Comparison of ENCODE assay signal across 10 mouse cellular contexts in the genomic region with DNA sequence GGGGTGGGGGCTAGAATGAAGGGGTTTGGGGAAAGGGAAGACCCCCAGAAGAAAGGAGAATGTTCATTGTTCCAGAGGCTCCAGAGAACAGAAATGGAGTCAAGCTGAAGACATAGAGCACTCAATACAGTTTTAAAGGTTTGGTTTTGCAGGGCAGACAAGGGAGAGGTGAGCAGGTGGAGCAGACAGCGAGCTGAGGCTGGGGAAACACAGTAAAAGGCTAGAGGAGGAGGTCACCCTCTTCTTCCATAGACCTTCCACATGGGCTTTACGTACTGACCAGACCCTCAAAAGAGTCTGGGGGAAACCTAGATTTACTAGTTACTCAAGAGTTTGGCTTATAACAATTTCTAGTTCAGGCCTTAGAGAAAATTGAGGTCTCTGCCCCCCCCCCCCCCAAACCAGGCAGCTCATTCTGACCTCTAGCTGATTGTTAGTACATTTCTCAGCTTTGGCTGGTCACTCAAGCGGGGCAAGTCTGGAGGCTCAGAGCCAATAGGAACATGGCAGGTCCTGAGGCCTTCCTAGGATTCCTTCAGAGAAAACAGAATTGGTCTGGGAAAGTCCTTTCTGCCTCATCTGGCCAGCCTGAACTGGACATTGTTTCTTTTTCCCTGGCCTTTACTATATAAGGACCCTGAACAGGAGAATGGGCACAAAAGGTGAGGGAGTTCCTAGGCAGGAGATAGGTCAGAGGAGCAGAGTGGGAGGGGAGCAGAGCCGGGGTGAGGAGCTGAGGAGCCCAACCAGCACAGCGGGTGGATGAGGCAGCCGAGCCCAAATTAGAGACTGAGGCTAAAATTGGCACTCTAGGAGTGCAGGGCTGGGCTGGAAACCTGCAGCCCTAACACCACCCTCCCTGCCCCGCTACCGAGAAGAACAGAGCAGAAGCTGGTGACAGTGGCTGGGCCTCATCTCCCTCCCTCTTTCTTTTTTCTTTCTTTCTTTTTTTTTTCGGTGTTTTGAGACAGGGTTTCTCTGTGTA. TPM values are rescaled to one million over a fixed set of nuclear protein-coding genes. Genes with fewer than 3 reads are reported as not detected.
DNase-seq lines count a peak whose midpoint lies in the region; ATAC-seq and TF ChIP-seq lines count a peak whose summit lies in the region.
"Had no signal": no experiment of that assay in that cellular context is flagged by ENCODE, and none has a peak within 500 bp of the region (broad histone marks: within the 10 kb centered on the region; RNA-seq: fewer than 3 reads in every experiment).

No protein-coding gene starts in this region.

- no peaks in the 10 kb centered on the region for H3K27me3 ChIP-seq in MEL (ENCODE audit: control insufficient read depth in 1 of 2, insufficient read depth in 2 of 2, low read length in 2 of 2)
- H3K27me3 ChIP-seq in embryonic facial prominence, embryonic 10.5 days (replicated peaks; ENCODE audit: low read depth, poor library complexity, severe bottlenecking) = peaks cover 32% of the 10 kb centered on the region

- H3K79me2 ChIP-seq in MEL (ENCODE audit: control insufficient read depth, insufficient read depth, low read length, poor library complexity) = peaks cover 43% of the 10 kb centered on the region

- 40% methylated on average over 9 of the region's 9 CpGs for WGBS in embryonic facial prominence, embryonic 10.5 days

- no peak overlapping the region for H3K4me3 ChIP-seq in left cerebral cortex, adult 2 months
- peak overlapping the region; percentile 78 to 87; a peak in 2 of 4 replicates for H3K4me3 ChIP-seq in MEL (ENCODE audit: control insufficient read depth in 1 of 2, insufficient read depth in 1 of 2, low read depth in 2 of 2, low read length in 2 of 2)
- peak overlapping the region; percentile 23; the same call in 1 of the 2 replicates for H3K4me3 ChIP-seq in embryonic facial prominence, embryonic 10.5 days

- TF ChIP-seq EP300 in MEL (IDR thresholded peaks at IDR 0.05; ENCODE audit: low read depth in 1 of 2, low read length in 2 of 2) = no peak

- ATAC-seq in inflammation-experienced regulatory T-cells, adult 6 months = no peak

- H3K9me3 ChIP-seq in MEL (replicated peaks; ENCODE audit: insufficient read depth, low read length) = no peaks in the 10 kb centered on the region
- H3K9me3 ChIP-seq in embryonic facial prominence, embryonic 10.5 days = no peaks in the 10 kb centered on the region

- TF ChIP-seq RAD21 in MEL (IDR thresholded peaks at IDR 0.05; ENCODE audit: low read depth, low read length) = no peak

- DNase-seq in left cerebral cortex, adult 2 months (ENCODE audit: extremely low spot score in 1 of 2, low spot score in 2 of 2) = no peak
- no peak for DNase-seq in left cerebral cortex, adult 18-20 months (ENCODE audit: low spot score in 2 of 2)
- DNase-seq in MEL (ENCODE audit: low read depth, low spot score) = peak; percentile 51
- DNase-seq in embryonic facial prominence, embryonic 10.5 days (ENCODE audit: low spot score) = no peak
- DNase-seq in kidney, postnatal 10 days = peak; percentile 61
- no peak for DNase-seq in urinary bladder, postnatal 25 days (ENCODE audit: low spot score)
- DNase-seq in spleen, adult 18-20 months = no peak

- intact Hi-C loops in left cerebral cortex, adult 2 months (cut with DNase I) = no loop called here

- peaks cover 2 to 28% of the 10 kb centered on the region in 2 experiments; a peak in 2 of 4 replicates for H3K36me3 ChIP-seq in MEL (ENCODE audit: control insufficient read depth in 1 of 2, insufficient read depth in 2 of 2, low read length in 2 of 2)
- peaks cover 5% of the 10 kb centered on the region for H3K36me3 ChIP-seq in embryonic facial prominence, embryonic 10.5 days (replicated peaks)

- H3K27ac ChIP-seq in left cerebral cortex, adult 2 months = peak overlapping the region; percentile 97; the same call in 1 of the 2 replicates
- peak overlapping the region; percentile 97; the same call in 1 of the 2 replicates for H3K27ac ChIP-seq in MEL (ENCODE audit: control insufficient read depth, low read depth, low read length)
- H3K27ac ChIP-seq in embryonic facial prominence, embryonic 10.5 days (replicated peaks) = no peak overlapping the region; the same call in 1 of the 2 replicates

- TF ChIP-seq CTCF in left cerebral cortex, adult 2 months (IDR thresholded peaks at IDR 0.05) = no peak
- TF ChIP-seq CTCF in MEL (IDR thresholded peaks at IDR 0.05 in 2 of 3, conservative IDR thresholded peaks at IDR 0.05 in 1 of 3; ENCODE audit: control insufficient read depth in 1 of 3, insufficient read depth in 1 of 3, low read depth in 2 of 3, low read length in 3 of 3, poor library complexity in 1 of 3, severe bottlenecking in 1 of 3) = no peak

- H3K4me1 ChIP-seq in MEL (ENCODE audit: control insufficient read depth in 1 of 2, insufficient read depth in 2 of 2, low read length in 2 of 2) = peaks cover 20 to 28% of the 10 kb centered on the region in 2 experiments
- H3K4me1 ChIP-seq in embryonic facial prominence, embryonic 10.5 days = peaks cover 75% of the 10 kb centered on the region

- H3K9ac ChIP-seq in MEL (ENCODE audit: control insufficient read depth, low read depth, low read length, poor library complexity, severe bottlenecking) = peak overlapping the region; percentile 85

- no peak; a peak in 1 of 4 replicates for TF ChIP-seq POLR2A in MEL (IDR thresholded peaks at IDR 0.05; ENCODE audit: control insufficient read depth in 1 of 2, insufficient read depth in 1 of 2, low read depth in 1 of 2, low read length in 2 of 2, poor library complexity in 1 of 2)

TF ChIP-seq in MEL, 35 proteins besides CTCF, POLR2A, EP300 and RAD21:
- TF ChIP-seq ZKSCAN1 (IDR thresholded peaks at IDR 0.05; ENCODE audit: low read depth, low read length) (no peak), ZMIZ1 (IDR thresholded peaks at IDR 0.05; ENCODE audit: low read depth, low read length) (no peak), GABPA (IDR thresholded peaks at IDR 0.05; ENCODE audit: low read depth, low read length) (no peak), MAFK (IDR thresholded peaks at IDR 0.05; ENCODE audit: borderline replicate concordance, low read depth, low read length) (no peak), KAT2A (conservative IDR thresholded peaks at IDR 0.05; ENCODE audit: low read depth, low read length) (no peak), MYC (IDR thresholded peaks at IDR 0.05; ENCODE audit: low read depth, low read length) (no peak), MYB (IDR thresholded peaks at IDR 0.05; ENCODE audit: low read depth, low read length) (no peak), ELF1 (IDR thresholded peaks at IDR 0.05; ENCODE audit: low read depth, low read length) (no peak), TCF12 (IDR thresholded peaks at IDR 0.05; ENCODE audit: low read depth, low read length) (no peak), JUND (IDR thresholded peaks at IDR 0.05; ENCODE audit: low read depth, low read length) (no peak), POLR2AphosphoS5 (IDR thresholded peaks at IDR 0.05; ENCODE audit: borderline replicate concordance, low read depth, low read length) (no peak)
TF ChIP-seq in MEL: peak in this region for 0.

RNA-seq across cellular contexts. Expression of gene Arhgef2, which starts 13.6 kb away (rescaled TPM):
- 100 to 1,000 TPM; 239 to 266 TPM for total RNA-seq in left cerebral cortex, adult 2 months (2021)
- 100 to 1,000 TPM; 219 to 239 TPM for total RNA-seq in left cerebral cortex, adult 18-20 months (2021)
- 113 and 131 TPM in 2 replicates for total RNA-seq in MEL (2012; rRNA removed)
- polyA plus RNA-seq in MEL (2012; ENCODE audit: insufficient read depth in 1 of 2, insufficient read length in 2 of 2, low read depth in 1 of 2, low replicate concordance in 2 of 2, missing spikeins in 1 of 2) = 100 to 1,000 TPM in 1 of 2 experiments, not detected in 1; 183 TPM
- 110 and 116 TPM in 2 replicates for polyA plus RNA-seq in embryonic facial prominence, embryonic 10.5 days (2016; fragmentation: Nextera tagmentation; extraction: Ambion mirVana)
- 10 to 100 TPM; 37.5 to 56.4 (median 46.5) TPM for polyA plus RNA-seq in inflammation-experienced regulatory T-cells, adult 6 months (2017; shearing (Covaris generic))

RNA-seq across cellular contexts. Expression of gene Rxfp4, which starts 33.5 kb away (rescaled TPM):
- not detected for total RNA-seq in left cerebral cortex, adult 2 months (2021)
- not detected for total RNA-seq in left cerebral cortex, adult 18-20 months (2021)
- 0.08 TPM in 1 of 2 replicates, not detected in the other for total RNA-seq in MEL (2012; rRNA removed)
- under 1 TPM in 1 of 2 experiments, not detected in 1; 0.06 TPM for polyA plus RNA-seq in MEL (2012; ENCODE audit: insufficient read depth in 1 of 2, insufficient read length in 2 of 2, low read depth in 1 of 2, low replicate concordance in 2 of 2, missing spikeins in 1 of 2)
- polyA plus RNA-seq in embryonic facial prominence, embryonic 10.5 days (2016; fragmentation: Nextera tagmentation; extraction: Ambion mirVana) = not detected in 2 replicates
- polyA plus RNA-seq in inflammation-experienced regulatory T-cells, adult 6 months (2017; shearing (Covaris generic)) = not detected
- total RNA-seq: heart, postnatal 14 days had no signal
- polyA plus RNA-seq: embryonic facial prominence, embryonic 11.5 days had no signal

RNA-seq across cellular contexts. Expression of gene Ssr2, which starts 43.7 kb away (rescaled TPM):
- 10 to 100 TPM; 90.2 to 90.3 TPM for total RNA-seq in left cerebral cortex, adult 2 months (2021)
- total RNA-seq in left cerebral cortex, adult 18-20 months (2021) = 10 to 100 TPM; 87.6 to 89.5 TPM
- 500 and 594 TPM in 2 replicates for total RNA-seq in MEL (2012; rRNA removed)
- 100 to 1,000 TPM; 176 to 706 TPM for polyA plus RNA-seq in MEL (2012; ENCODE audit: insufficient read depth in 1 of 2, insufficient read length in 2 of 2, low read depth in 1 of 2, low replicate concordance in 2 of 2, missing spikeins in 1 of 2)
- 229 and 231 TPM in 2 replicates for polyA plus RNA-seq in embryonic facial prominence, embryonic 10.5 days (2016; fragmentation: Nextera tagmentation; extraction: Ambion mirVana)
- polyA plus RNA-seq in inflammation-experienced regulatory T-cells, adult 6 months (2017; shearing (Covaris generic)) = 100 to 1,000 TPM; 131 to 197 (median 161) TPM

Comparison
In these comparisons a context has a peak if more than half of its experiments do, and no peak if none do; other contexts are left out.
1. DNase-seq: peak in MEL (single experiment) and kidney, postnatal 10 days (single experiment); none in left cerebral cortex, adult 2 months (0 of 2), left cerebral cortex, adult 18-20 months (0 of 2), embryonic facial prominence, embryonic 10.5 days (single experiment), urinary bladder, postnatal 25 days (single experiment) and spleen, adult 18-20 months (0 of 2).